Mouse (Mus musculus): ENCODE measurements at regions not wholly inside any gene's neighbourhood (a gene's known extent, or its start where the extent isn't known, plus 50 kb on each side); places are given as distances from the start of the nearest gene placed in this dataset.
"Not testable (repeated sequence)": the region's sequence is repeated elsewhere in the genome, so short reads cannot be mapped to it uniquely, and the experiment has no call there.

DNA sequence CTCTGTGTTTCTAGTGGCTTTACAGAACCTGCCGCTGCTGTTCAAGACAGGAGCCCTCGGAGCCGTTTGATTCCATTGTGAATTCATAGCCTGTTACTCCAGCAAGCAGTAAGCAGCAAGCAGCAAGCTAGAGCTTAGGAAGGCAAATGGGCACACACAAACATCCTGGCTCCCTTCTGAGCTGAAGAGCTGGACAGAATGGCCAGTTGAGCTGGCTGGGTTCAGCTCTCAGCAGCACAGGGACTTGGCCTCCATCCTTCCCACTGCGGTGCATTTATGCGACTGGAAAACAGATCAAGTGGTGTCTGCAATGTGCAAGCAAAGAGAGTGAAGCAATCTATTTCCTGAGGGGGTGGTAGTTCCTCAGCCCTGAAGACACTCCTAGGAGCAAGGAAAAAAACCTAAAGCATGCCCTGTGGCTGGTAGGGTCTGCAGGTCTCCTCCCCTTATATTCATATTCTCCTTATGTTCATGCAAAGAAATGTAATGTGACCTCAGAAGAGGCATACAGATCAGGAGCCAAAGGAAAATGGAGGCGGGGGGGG is 513.9 kb upstream of the Gulo start:
- no peaks in the 10 kb centered on the region for H3K9me3 ChIP-seq (replicated peaks)
- no peak overlapping the region for H3K4me2 ChIP-seq (replicated peaks)
- no peak overlapping the region for H3K4me3 ChIP-seq (replicated peaks)
- H3K9ac ChIP-seq = no peak overlapping the region
- no peak overlapping the region for H3K27ac ChIP-seq (replicated peaks)
- no peak for ATAC-seq (ENCODE audit: insufficient number of reproducible peaks, low FRiP score, low TSS enrichment, low read depth)
- 67% methylated on average over 6 of the region's 6 CpGs for WGBS
- no peaks in the 10 kb centered on the region for H3K27me3 ChIP-seq
- H3K36me3 ChIP-seq = no peaks in the 10 kb centered on the region
- H3K4me1 ChIP-seq = no peaks in the 10 kb centered on the region

DNA sequence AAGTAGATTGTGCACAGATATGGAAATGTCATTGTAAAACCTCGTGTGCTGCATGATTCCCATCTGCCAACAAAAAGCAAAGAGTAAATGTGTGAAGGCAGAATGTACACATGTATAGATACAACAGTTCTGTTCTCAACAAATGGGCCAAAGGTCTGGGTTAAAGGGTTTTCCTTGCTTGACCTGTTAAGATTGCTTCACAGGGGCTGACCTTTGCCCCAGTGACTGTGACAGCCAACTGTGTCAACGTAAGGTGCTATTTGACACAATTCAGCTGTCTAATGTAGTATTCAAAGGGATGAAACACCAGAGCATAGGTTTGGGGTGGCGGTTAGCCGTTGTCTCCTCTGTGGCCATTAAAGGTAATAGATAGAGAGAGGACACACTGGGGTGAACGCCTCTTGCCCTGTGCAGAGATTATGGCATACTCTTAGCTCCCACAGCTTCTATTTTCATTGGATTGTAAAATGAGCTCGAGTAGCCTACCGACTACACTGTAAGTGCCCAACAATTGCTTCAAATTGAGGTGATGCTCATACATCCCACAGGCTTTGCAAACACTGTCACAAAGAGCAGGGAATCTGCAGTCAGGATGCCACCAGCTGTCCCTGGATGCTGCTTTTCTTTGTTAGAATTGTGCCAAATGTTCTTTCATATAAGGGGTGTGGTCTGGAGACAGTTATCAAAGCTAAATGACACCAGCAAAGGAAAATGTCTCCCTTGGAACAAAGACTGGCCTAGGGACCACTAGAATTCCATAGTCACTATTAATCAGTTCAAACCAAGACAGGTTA is 513.0 kb upstream of the Gulo start:
- 71% methylated on average over 7 of the region's 7 CpGs for WGBS
- H3K27me3 ChIP-seq = no peaks in the 10 kb centered on the region
- no peaks in the 10 kb centered on the region for H3K36me3 ChIP-seq
- H3K27ac ChIP-seq (replicated peaks) = no peak overlapping the region
- no peaks in the 10 kb centered on the region for H3K9me3 ChIP-seq (replicated peaks)
- H3K4me1 ChIP-seq = no peaks in the 10 kb centered on the region
- no peak overlapping the region for H3K4me2 ChIP-seq (replicated peaks)
- ATAC-seq (ENCODE audit: insufficient number of reproducible peaks, low FRiP score, low TSS enrichment, low read depth) = no peak
- no peak overlapping the region for H3K9ac ChIP-seq
- no peak overlapping the region for H3K4me3 ChIP-seq (replicated peaks)

DNA sequence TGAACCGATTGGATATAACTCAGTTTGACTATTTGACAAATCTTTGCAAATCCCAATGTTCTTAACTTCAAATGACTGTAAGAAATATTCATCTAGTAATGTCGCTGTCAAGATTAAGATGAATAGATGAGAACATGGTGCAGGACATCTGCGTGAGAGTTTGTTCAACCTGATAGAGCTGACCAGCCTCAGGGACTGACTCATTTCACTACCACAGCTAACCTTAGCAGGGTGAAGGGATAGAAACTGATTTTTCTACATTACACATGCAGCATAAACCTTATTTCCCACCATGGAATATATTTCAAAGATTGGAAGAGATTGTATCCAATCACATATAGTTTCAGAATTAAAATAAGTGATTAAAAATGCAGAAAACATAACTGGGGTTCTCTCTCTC is 507.8 kb upstream of the Gulo start:
- H3K36me3 ChIP-seq = no peaks in the 10 kb centered on the region
- no peak overlapping the region for H3K4me3 ChIP-seq (replicated peaks)
- H3K9ac ChIP-seq = no peak overlapping the region
- H3K27ac ChIP-seq (replicated peaks) = no peak overlapping the region
- WGBS = 88% methylated on average over 3 of the region's 3 CpGs
- no peak for ATAC-seq (ENCODE audit: insufficient number of reproducible peaks, low FRiP score, low TSS enrichment, low read depth)
- H3K4me1 ChIP-seq = no peaks in the 10 kb centered on the region
- no peaks in the 10 kb centered on the region for H3K27me3 ChIP-seq
- H3K4me2 ChIP-seq (replicated peaks) = no peak overlapping the region
- H3K9me3 ChIP-seq (replicated peaks) = no peaks in the 10 kb centered on the region; the same call in 1 of the 2 replicates

DNA sequence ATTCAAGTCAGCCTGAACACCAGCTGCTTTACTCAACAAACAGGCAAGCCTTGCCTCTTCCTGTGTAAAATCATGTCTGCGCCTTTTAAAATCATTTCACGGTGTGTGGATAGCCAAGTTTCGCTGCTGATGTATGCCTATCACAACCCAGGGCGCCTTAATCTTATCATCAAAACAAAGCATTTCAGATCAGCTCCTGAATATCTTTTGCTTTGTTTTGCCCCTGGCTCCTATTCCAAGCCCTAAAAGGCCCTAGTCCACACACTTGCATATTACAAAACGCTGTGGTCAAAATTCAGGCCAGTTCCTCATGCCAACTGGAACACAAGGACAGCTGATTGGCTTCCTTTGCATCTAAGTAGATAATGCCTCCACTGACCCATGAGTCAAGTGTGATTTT is 501.7 kb upstream of the Gulo start:
- H3K9ac ChIP-seq = no peak overlapping the region
- H3K9me3 ChIP-seq (replicated peaks) = no peaks in the 10 kb centered on the region; the same call in 1 of the 2 replicates
- no peak overlapping the region for H3K27ac ChIP-seq (replicated peaks)
- no peak overlapping the region for H3K4me2 ChIP-seq (replicated peaks)
- no peaks in the 10 kb centered on the region for H3K4me1 ChIP-seq
- H3K36me3 ChIP-seq = no peaks in the 10 kb centered on the region
- no peak overlapping the region for H3K4me3 ChIP-seq (replicated peaks)
- 76% methylated on average over 5 of the region's 5 CpGs for WGBS
- no peak for ATAC-seq (ENCODE audit: insufficient number of reproducible peaks, low FRiP score, low TSS enrichment, low read depth)
- H3K27me3 ChIP-seq = no peaks in the 10 kb centered on the region

DNA sequence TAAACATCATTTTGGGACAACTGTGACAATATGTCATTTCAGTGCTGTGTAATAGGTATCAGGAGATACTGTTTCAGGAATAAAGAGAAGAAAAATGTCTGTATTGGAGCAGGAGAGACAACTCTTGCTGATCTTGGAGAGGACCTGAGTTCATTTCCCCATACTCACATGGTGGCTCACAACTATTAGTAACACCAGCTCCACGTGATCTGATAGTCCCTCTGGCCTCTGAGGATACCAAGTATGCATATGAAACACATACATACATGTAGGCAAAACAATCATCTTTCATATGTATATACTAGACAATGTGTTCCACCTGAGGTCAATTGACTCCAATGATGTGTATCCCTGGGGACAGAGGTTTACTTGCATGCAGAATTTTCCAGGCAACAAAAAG is 501.2 kb upstream of the Gulo start:
- no peaks in the 10 kb centered on the region for H3K27me3 ChIP-seq
- WGBS = 44% methylated on average over 1 of the region's 1 CpGs
- no peak overlapping the region for H3K9ac ChIP-seq
- no peaks in the 10 kb centered on the region; the same call in 1 of the 2 replicates for H3K9me3 ChIP-seq (replicated peaks)
- no peak for ATAC-seq (ENCODE audit: insufficient number of reproducible peaks, low FRiP score, low TSS enrichment, low read depth)
- no peak overlapping the region for H3K27ac ChIP-seq (replicated peaks)
- no peak overlapping the region for H3K4me3 ChIP-seq (replicated peaks)
- no peaks in the 10 kb centered on the region for H3K4me1 ChIP-seq
- no peak overlapping the region for H3K4me2 ChIP-seq (replicated peaks)
- H3K36me3 ChIP-seq = no peaks in the 10 kb centered on the region

DNA sequence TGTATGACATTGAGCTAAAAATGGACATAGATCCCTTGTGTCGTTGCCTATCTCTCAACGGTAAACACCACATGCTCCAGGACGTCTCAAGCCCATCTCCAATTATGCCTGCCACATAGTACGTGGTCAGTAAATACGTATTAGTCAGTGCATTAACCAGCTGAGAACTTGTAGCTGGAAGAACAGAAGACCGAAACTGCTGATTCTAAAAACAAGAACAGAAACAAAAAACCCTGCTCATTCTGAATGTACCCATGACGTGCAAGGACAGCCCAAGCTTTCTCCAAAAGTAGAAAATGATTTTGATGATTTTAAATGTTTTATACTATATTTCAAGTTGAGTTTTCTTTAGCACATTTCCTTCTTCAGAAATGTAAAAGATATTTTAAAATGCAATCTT is 500.7 kb upstream of the Gulo start:
- no peak for ATAC-seq (ENCODE audit: insufficient number of reproducible peaks, low FRiP score, low TSS enrichment, low read depth)
- H3K9me3 ChIP-seq (replicated peaks) = no peaks in the 10 kb centered on the region; the same call in 1 of the 2 replicates
- H3K9ac ChIP-seq = no peak overlapping the region
- H3K27me3 ChIP-seq = no peaks in the 10 kb centered on the region
- H3K36me3 ChIP-seq = no peaks in the 10 kb centered on the region
- H3K27ac ChIP-seq (replicated peaks) = no peak overlapping the region
- no peak overlapping the region for H3K4me3 ChIP-seq (replicated peaks)
- 88% methylated on average over 7 of the region's 7 CpGs for WGBS
- H3K4me1 ChIP-seq = no peaks in the 10 kb centered on the region
- no peak overlapping the region for H3K4me2 ChIP-seq (replicated peaks)

DNA sequence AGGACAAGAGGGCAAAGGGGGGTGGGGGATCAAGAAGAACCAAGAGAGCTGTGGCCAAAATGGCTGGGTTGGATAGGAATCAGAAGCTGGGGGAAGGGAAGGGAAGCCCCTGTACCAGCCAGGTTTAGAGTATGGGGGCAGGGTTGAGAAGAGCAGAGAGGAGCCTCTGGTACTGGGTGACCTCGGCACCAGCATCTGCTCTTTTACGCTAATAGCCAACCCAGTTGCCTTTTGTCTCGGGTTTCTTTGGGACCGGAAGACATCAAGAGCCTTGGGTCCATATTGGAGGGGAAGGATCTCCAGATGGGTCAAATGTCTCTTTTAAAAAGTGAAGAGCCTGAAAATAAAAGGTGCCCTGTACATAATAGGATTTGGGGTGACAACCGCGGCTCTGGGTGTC is 493.0 kb upstream of the Gulo start:
- Histone ChIP-seq H3K27ac (replicated peaks) (no peak overlapping the region), H3K36me3 (no peaks in the 10 kb centered on the region), H3K4me1 (peaks cover 17% of the 10 kb centered on the region; the same call in 1 of the 2 replicates), H3K4me2 (replicated peaks) (no peak overlapping the region), H3K4me3 (replicated peaks) (no peak overlapping the region), H3K9me3 (replicated peaks) (no peaks in the 10 kb centered on the region), H3K9ac (no peak overlapping the region), H3K27me3 (no peaks in the 10 kb centered on the region)
- WGBS = 72% methylated on average over 6 of the region's 6 CpGs
- no peak for ATAC-seq (ENCODE audit: insufficient number of reproducible peaks, low FRiP score, low TSS enrichment, low read depth)

DNA sequence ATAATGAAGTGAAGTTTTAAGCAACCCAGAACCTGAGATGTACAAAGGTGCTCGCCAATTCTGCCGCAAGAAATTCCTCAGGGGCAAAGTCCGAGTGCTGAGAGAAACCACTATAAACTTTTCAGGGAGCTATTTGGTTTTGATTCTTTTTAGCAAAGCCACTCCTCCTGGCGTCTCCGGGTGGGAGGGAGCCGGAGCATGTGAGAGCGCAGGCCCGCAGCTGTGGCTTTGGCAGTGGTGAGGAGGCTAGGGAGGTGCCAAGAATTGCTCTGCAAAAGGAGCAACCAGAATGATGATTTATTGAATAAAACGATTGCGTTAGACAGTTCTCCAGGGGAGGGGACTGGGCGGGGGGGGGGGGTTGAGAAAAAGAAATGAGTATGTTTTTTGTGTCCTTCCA is 490.9 kb upstream of the Gulo start:
- H3K9me3 ChIP-seq (replicated peaks) = no peaks in the 10 kb centered on the region
- ATAC-seq (ENCODE audit: insufficient number of reproducible peaks, low FRiP score, low TSS enrichment, low read depth) = peak; percentile 80
- no peaks in the 10 kb centered on the region for H3K36me3 ChIP-seq
- no peak overlapping the region for H3K4me3 ChIP-seq (replicated peaks)
- no peak overlapping the region for H3K9ac ChIP-seq
- peaks cover 17% of the 10 kb centered on the region; the same call in 1 of the 2 replicates for H3K4me1 ChIP-seq
- peak overlapping the region; percentile 23 for H3K4me2 ChIP-seq (replicated peaks)
- H3K27me3 ChIP-seq = no peaks in the 10 kb centered on the region
- 8% methylated on average over 11 of the region's 11 CpGs for WGBS
- H3K27ac ChIP-seq (replicated peaks) = 0 out of 2 replicates have a peak overlapping the region, but pooled peaks have one; percentile 25

DNA sequence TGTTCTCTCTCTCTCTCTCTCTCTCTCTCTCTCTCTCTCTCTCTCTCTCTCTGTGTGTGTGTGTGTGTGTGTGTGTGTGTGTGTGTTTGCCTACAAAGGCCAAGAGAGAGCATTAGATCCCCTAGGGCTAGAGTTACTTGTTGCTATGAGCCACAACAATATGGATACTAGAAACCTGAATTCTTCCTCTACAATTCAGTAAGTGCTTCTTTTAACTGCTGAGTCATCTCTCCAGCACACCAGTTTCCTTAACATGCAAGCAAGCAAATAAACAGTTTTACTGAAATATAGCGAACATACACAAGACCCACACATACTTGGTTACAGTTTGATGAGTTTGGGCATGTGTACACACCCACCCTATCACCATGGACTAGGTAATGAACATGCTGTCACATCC is 486.1 kb upstream of the Gulo start:
- H3K27ac ChIP-seq (replicated peaks) = no peak overlapping the region
- no peak for ATAC-seq (ENCODE audit: insufficient number of reproducible peaks, low FRiP score, low TSS enrichment, low read depth)

DNA sequence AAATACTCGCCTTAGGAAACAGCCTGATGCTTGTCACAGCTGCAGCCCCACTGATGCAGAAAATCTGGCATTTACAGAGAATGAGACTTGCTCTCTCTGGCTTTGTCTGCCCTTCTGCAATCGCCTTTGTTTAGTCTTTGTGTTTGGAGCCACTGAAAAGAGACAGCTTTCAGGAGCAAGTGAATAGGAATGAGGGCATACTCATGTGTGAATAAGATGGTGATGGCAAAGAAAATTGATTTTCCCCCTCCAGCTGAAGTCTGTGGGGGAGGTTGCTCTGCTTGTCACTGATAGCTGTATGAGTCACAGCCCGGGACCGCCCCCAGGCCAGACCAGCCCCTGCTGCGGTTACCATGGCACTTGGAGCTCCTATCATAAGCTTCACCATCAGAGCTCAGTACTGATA is 485.5 kb upstream of the Gulo start:
- H3K36me3 ChIP-seq = no peaks in the 10 kb centered on the region
- no peak overlapping the region for H3K4me3 ChIP-seq (replicated peaks)
- no peak overlapping the region for H3K4me2 ChIP-seq (replicated peaks)
- no peaks in the 10 kb centered on the region for H3K9me3 ChIP-seq (replicated peaks)
- peaks cover 8% of the 10 kb centered on the region for H3K4me1 ChIP-seq
- no peaks in the 10 kb centered on the region for H3K27me3 ChIP-seq
- 7% methylated on average over 5 of the region's 5 CpGs for WGBS
- no peak overlapping the region for H3K27ac ChIP-seq (replicated peaks)
- no peak overlapping the region for H3K9ac ChIP-seq
- no peak for ATAC-seq (ENCODE audit: insufficient number of reproducible peaks, low FRiP score, low TSS enrichment, low read depth)

More for the DNA sequence above, 486.1 kb upstream of the Gulo start:
- Histone ChIP-seq H3K4me2 (replicated peaks) (no peak overlapping the region), H3K4me1 (peaks cover 13% of the 10 kb centered on the region), H3K9ac (no peak overlapping the region), H3K36me3 (no peaks in the 10 kb centered on the region), H3K27me3 (no peaks in the 10 kb centered on the region), H3K9me3 (replicated peaks) (no peaks in the 10 kb centered on the region), H3K4me3 (replicated peaks) (no peak overlapping the region)
- WGBS = 69% methylated on average over 1 of the region's 1 CpGs

DNA sequence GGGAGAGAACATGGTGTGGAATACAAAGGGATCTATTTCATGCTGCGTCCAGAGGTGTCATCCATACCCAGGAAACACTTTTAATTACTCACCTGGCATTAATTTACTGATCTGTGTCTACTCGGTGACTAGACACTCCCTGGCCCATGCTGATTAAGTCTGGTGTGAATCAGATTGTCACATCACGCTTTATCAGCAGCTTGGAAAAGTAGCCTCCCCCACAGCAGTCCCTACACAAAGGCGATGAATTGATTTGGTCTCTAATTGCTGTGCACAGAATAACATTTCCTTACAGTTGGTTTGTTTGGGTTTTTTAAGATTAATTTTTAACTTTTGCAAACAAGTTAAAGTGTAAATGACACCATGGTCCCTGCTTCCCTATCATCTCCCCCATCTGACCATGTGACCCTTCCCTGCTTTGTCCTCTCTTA is 484.7 kb upstream of the Gulo start:
- no peaks in the 10 kb centered on the region for H3K9me3 ChIP-seq (replicated peaks)
- no peaks in the 10 kb centered on the region for H3K27me3 ChIP-seq
- H3K27ac ChIP-seq (replicated peaks) = no peak overlapping the region
- H3K36me3 ChIP-seq = no peaks in the 10 kb centered on the region
- no peak overlapping the region for H3K4me3 ChIP-seq (replicated peaks)
- ATAC-seq (ENCODE audit: insufficient number of reproducible peaks, low FRiP score, low TSS enrichment, low read depth) = no peak
- no peak overlapping the region for H3K9ac ChIP-seq
- peaks cover 6% of the 10 kb centered on the region for H3K4me1 ChIP-seq
- WGBS = 47% methylated on average over 4 of the region's 4 CpGs
- no peak overlapping the region for H3K4me2 ChIP-seq (replicated peaks)

DNA sequence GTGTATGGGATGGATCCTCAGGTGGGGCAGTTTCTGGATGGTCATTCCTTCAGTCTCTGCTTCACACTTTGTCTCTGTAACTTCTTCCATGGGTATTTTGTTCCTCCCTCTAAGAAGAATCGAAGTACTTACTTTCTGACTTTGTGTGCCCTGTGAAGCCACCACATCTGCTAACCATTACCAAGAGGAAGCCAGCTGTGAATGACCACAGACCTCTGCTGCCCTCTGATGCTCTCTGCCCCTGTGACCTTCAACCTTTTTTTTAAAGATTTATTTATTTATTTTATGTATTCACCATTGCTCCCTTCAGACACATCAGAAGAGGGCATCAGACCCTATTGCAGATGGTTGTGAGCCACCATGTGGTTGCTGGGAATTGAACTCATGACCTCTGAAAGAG is 475.7 kb upstream of the Gulo start:
- H3K27me3 ChIP-seq; H3K4me3 ChIP-seq (replicated peaks); H3K4me1 ChIP-seq; H3K27ac ChIP-seq (replicated peaks); H3K4me2 ChIP-seq (replicated peaks); H3K9ac ChIP-seq; H3K9me3 ChIP-seq (replicated peaks); ATAC-seq (ENCODE audit: insufficient number of reproducible peaks, low FRiP score, low TSS enrichment, low read depth); H3K36me3 ChIP-seq: not testable (repeated sequence)
- WGBS = 67% methylated on average over 1 of the region's 1 CpGs
